Mouse (Mus musculus): ENCODE results near the gene Olfr352.

- no peak for TF ChIP-seq CTCF (IDR thresholded peaks at IDR 0.05; ENCODE audit: extremely low read depth, insufficient read length, insufficient replicate concordance, low read depth, low read length)
- no peak for TF ChIP-seq POLR2A (IDR thresholded peaks at IDR 0.05; ENCODE audit: low read depth, low read length)
These were observed at the start of gene Olfr352 for GRCm38 (mm10) chr2:36868160-36868559.

Measured in small intestine, adult 2 months (tissue).